Mouse (Mus musculus) erythroblast, embryonic 14.5 days (primary cell): Measurements from ENCODE around the gene Smg6.

Source experiments
- GATA1 ChIP-seq: IDR thresholded peaks from 2 replicates; pipeline ENCODE4 v1.6.1; 2012; ENCODE audit warnings: low read length, inconsistent platforms, mixed read lengths
- TAL1 ChIP-seq: IDR thresholded peaks from 3 replicates; pipeline ENCODE4 v1.6.1; 2012; ENCODE audit warnings: low read length, inconsistent platforms, mixed read lengths

GRCm38 (mm10) chr11:75152603-75153557 lies 227.3 kb downstream of the Smg6 start:
- TF ChIP-seq GATA1 (no peak), TAL1 (no peak)
